Mouse (Mus musculus) inflammation-experienced regulatory T-cells, adult 6 months (primary cell): Measurements from ENCODE around the gene Rad51b. TPM values are rescaled to one million over a fixed set of nuclear protein-coding genes. Genes with fewer than 3 reads are reported as not detected.
A peak's percentile ranks its signal among the peaks of the same experiment; 100 is the strongest.

Experiments
- ATAC-seq: one replicate; pipeline ENCODE4 v1.8.0; 2017
- polyA plus RNA-seq, 3 experiments: library from polyadenylated mRNA; unstranded; fragments of 100-300 nt; shearing (Covaris generic); gene quantifications; one replicate each; pipeline ENCODE4 v1.2.1; 2017

Gene Rad51b
- polyA plus RNA-seq, 3 experiments from 2014 or later: 1.2 to 4.0 (median 3.4) TPM

DNA sequence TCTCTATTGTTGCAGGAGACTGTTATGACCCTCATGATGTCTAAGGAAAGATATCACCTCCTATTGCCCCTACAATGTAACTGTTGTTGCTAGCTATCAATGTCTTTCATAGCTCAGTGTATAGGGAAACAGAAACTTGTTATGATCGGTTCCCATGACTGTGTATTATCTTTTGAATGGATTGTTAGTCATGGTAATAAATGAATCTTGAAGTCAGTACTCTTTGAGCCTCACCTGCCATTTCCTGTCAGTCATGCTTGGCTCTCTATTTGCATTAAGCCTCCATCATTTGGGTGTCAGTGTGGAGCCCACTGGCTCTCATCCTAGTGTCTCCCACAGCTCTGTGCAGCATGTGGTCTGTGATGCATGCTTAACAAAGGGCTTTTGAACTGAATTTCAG lies 326.2 kb downstream of the Rad51b start:
- peak; percentile 47 for ATAC-seq

GRCm38 (mm10) chr12:79625699-79626554 lies 328.8 kb downstream of the Rad51b start:
- ATAC-seq: peak; percentile 36

DNA sequence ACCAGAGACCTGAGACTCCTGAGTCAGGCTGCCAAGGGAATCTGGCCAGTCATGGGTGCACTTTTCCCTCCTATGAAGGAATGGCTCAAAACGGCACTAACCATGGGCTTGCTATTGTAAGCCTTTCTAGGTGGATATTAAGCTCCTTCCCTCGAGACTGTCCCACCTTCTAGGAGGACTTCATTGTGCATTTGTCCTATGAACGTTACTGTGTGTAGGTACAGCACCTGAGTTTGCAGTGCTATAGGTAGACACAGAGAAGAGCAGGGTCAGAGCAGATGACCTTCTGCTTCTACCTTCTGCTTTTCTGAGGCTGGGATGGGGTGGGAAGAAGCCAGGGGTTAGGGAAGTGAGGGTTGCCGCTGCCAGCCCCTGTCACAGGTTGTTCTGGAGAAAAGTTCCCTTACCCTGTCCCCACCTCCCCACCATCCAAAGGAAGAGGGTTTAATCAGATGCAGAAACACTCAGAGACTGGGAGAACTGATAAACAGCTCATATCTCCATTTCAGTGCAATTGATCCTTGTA lies 329.5 kb downstream of the Rad51b start:
- ATAC-seq: no peak

GRCm38 (mm10) chr12:79627351-79628120 lies 330.5 kb downstream of the Rad51b start:
- ATAC-seq: no peak

- peak; percentile 52 for ATAC-seq
These were observed 331.2 kb downstream of the Rad51b start for GRCm38 (mm10) chr12:79628121-79628774.

- no peak for ATAC-seq
These were observed 333.1 kb downstream of the Rad51b start for GRCm38 (mm10) chr12:79629945-79630850.

DNA sequence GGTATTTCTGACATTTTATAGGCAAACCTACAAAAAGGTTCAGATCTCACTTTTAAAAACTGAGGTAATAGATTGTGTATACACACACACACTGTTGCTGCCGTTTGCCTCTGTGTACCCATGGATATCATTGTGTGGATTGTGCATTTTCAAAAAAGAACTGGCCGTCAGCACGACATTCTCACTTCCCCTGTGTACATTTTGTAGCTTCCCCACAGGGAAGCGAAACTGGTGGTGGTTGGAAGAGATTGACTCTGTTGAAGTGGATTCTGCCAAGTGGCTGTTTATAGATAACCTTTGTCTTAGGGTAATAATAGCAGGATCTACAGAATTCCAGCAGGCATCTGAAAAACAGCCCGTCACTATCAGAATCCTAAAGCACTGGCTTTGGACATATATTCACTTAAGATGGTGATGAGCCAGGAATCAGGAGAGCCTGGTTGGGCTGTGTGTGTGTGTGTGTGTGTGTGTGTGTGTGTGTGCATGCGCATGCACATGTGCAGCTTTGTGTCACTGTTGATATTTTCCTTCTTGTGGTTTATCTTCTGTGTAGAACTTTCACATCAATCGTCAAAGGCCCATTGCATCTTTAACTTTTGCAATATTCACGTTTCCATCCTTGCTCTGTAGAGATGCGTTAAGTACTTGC lies 336.5 kb downstream of the Rad51b start:
- ATAC-seq: no peak

DNA sequence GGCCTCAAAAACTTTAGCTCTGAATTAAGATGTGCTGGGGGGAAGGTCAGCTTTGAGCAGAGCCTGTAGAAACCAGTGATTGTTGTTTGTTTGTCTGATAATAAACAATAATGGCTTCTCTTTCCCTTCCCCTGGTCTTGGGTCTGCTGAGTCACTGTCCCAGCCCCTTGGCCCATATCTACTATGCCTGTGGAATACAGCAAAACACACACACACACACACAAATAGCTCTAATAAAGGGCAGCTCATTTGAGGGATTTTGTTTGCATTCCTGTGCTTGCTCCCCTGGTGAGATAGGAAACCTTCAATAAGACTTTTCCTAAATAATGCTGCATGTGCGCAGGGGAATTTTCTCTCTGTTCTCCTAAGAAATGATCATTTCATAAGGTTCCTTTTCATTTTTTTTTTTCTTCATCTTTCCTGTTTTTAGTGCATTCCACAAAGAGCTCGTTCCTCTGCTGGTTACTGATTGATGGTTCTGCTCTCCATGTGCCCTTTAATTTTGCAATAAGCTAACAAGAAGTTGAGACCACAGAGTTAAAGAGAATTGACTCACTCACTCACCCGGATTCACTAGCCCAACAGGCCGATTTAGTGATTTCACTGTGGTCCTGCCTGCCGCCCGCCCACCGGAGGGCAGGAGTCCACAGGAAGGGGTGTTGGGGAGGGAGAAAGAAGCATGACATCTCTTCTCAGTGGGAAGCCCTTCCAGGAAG lies 344.6 kb downstream of the Rad51b start:
- ATAC-seq: no peak

DNA sequence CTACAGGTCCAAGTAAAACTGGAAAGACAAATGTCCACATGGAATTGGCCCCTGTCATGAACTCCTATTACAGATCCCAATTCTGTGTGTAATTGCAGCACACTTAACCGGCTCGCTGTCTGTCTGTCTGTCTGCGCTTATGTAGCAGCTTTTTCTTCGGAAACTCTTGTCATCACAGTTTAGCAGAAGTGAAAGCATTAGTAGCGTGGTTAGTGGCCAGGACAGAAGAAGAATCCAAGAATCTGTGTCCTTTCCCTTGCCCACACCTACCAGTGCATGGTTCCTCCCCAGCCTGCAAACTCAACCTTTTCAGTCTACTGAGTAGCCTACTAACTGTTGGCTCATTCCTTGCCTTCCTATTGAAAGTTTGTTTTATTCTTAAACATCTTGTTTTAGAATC lies 345.6 kb downstream of the Rad51b start:
- no peak for ATAC-seq

DNA sequence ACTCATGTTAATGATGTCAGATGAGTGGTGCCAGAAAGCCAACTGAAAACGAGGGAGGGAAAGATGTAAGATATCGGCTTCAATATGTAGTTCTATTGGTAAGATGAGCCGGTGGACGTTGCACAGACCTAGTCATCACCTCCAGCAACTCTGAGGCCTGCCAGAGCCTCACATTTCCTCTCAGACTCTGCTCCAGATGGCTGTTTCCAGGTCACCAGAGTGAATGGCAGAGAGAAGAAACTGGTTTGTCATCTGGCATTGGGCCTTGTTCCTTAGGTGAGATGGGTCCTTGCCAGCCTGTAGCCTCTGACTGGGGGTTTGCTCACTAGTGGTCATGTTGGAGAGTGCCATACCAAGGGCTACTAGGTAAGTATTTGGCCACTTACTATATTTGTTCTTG lies 348.6 kb downstream of the Rad51b start:
- no peak for ATAC-seq

DNA sequence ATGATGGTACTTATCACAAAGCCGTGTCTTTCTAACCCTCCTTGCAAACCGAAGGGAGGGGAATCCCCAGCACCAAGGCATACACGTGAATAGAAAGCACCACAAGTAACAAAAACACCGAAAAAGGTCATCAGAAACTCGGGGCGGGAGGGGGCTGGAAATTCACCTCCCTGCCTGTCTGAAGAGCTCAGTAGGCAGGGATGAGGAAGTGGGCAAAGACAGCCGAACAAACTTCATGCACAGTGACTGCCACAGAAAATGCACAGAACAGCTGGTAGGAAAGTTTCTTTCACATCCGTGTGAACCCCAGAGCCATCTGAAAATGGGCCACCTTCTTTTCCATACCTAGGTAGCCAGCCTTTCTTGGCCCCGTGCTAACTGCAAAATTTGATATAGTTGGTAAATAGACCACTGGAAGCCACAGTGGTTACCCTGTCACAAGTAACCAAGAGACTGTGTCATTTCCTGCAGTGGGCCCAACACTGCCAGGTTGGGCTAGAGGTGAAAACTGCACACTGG lies 349.6 kb downstream of the Rad51b start:
- ATAC-seq: peak; percentile 83

DNA sequence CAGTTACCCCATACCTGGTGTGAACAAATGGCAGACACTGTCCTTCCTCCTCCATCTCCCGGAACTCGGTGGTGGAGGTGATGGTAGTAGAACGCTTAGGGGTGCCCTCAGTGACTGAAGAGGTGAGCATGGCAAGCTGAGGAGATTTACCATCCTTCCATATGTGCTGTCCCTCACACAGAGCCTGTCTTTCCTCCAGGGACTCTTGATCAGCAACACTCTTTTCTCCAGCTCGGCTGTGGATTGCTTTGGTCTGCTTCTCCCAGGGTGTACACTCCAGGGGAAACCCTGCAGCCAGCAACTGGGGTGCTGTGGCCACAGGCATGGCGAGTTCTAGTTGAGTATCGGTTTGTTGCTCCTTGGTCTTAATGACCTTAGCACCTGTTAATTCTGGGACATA lies 350.3 kb downstream of the Rad51b start:
- no peak for ATAC-seq

GRCm38 (mm10) chr12:79647976-79648375 lies 350.9 kb downstream of the Rad51b start:
- ATAC-seq: no peak

DNA sequence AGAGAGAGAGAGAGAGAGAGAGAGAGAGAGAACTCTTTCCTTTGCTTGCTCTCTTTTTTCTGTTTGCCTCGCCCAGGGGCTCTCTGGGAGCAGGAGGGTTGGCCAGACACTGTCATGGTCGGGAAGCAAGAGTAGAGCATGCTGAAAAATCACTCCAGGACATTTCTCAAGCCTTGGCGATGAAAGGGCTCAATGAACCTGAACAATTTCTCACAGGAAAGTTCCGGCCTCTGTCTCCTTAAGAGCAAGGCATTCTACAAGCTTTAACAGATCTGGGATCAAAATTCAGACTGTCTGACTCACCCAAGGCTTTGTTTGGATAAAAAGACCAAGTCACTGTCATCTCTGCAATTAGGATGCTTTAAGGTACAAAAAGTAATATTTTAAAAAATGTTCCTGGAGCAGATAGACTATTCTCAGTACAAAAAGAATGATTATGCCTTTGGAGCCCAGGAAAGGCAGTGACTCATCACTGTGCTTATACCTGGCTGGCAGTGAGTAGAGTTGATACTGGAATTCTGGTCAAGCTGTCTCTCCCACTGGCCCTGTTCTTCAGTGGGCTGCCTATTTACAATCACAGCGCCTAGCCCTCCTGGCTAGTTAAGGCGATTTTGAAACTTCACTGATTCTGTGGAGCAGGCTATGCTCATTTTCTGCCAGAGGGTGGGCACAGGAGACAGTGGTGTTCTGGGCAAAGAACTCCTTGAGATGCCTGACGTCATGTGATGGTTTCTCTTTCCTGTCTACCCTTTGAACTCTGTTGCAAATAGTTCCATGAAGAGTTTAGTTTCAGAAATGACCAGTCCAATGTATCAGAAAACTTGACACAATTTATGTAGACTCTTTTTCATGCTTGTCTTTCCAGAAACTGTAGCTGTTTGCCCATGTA lies 352.0 kb downstream of the Rad51b start:
- no peak for ATAC-seq

- ATAC-seq: peak; percentile 5
These were observed 352.7 kb downstream of the Rad51b start for GRCm38 (mm10) chr12:79649796-79650195.

GRCm38 (mm10) chr12:79655138-79655537 lies 358.1 kb downstream of the Rad51b start:
- ATAC-seq: no peak

GRCm38 (mm10) chr12:79658861-79659260 lies 361.8 kb downstream of the Rad51b start:
- peak; percentile 69 for ATAC-seq

- ATAC-seq: no peak
These were observed 364.2 kb downstream of the Rad51b start for GRCm38 (mm10) chr12:79661270-79661669.
